Mouse (Mus musculus) heart, embryonic 15.5 days (tissue): ENCODE results near the gene Cdadc1. TPM values are rescaled to one million over a fixed set of nuclear protein-coding genes. Genes with fewer than 3 reads are reported as not detected.
A peak's percentile ranks its signal among the peaks of the same experiment; 100 is the strongest.
"Not testable (repeated sequence)": the region's sequence is repeated elsewhere in the genome, so short reads cannot be mapped to it uniquely, and the experiment has no call there.

ENCODE experiments used
- ATAC-seq: fragments of 200-750 bp; cut with Nextera tagmentation; replicated peaks from 2 replicates; pipeline ENCODE4 v1.8.0; 2017; ENCODE audit warnings: low read depth, moderate TSS enrichment; ENCODE audit not compliant: insufficient number of reproducible peaks, insufficient read depth, low FRiP score
- H3K27ac ChIP-seq: fragments of 300-500 bp; sonication (generic); 2 replicates; pipeline ENCODE4 v1.5.1; 2015; ENCODE audit warnings: mild to moderate bottlenecking, inconsistent platforms
- H3K27me3 ChIP-seq: fragments of 300-500 bp; sonication (generic); 2 replicates; pipeline ENCODE4 v1.6.1; 2015; ENCODE audit warnings: inconsistent platforms
- H3K36me3 ChIP-seq: fragments of 300-500 bp; sonication (generic); 2 replicates; pipeline ENCODE4 v1.6.1; 2015; ENCODE audit warnings: mild to moderate bottlenecking, inconsistent platforms
- H3K4me1 ChIP-seq: fragments of 300-500 bp; sonication (generic); replicated peaks from 2 replicates; pipeline ENCODE4 v1.6.1; 2015; ENCODE audit warnings: inconsistent platforms
- H3K4me2 ChIP-seq: fragments of 300-500 bp; sonication (generic); 2 replicates; pipeline ENCODE4 v1.6.1; 2015; ENCODE audit warnings: inconsistent platforms, mild to moderate bottlenecking, moderate library complexity
- H3K4me3 ChIP-seq: fragments of 300-500 bp; sonication (generic); 2 replicates; pipeline ENCODE4 v1.5.1; 2015; ENCODE audit warnings: mild to moderate bottlenecking, inconsistent platforms
- H3K9ac ChIP-seq: fragments of 300-500 bp; sonication (generic); 2 replicates; pipeline ENCODE4 v1.6.1; 2015; ENCODE audit warnings: mild to moderate bottlenecking, inconsistent platforms
- H3K9me3 ChIP-seq: fragments of 300-500 bp; sonication (generic); replicated peaks from 2 replicates; pipeline ENCODE4 v1.6.1; 2016; ENCODE audit warnings: inconsistent platforms
- WGBS: fragments of 180-500 bp; shearing (Covaris S2); methylation state at CpG from one replicate; pipeline ENCODE4 v1.1.7; 2015; ENCODE audit warnings: mixed read lengths; 5-methylcytosine and 5-hydroxymethylcytosine counted together
- polyA plus RNA-seq: library from polyadenylated mRNA; unstranded; fragments of >200 nt; fragmentation: Nextera tagmentation; extraction: Ambion mirVana; gene quantifications from 2 replicates; pipeline ENCODE4 v1.2.1, GENCODE M21; 2015

Cdadc1 gene
- polyA plus RNA-seq, 1 experiment from 2014 or later: 33.0 TPM

GRCm38 (mm10) chr14:59630096-59630495 lies 32.3 kb upstream of the Cdadc1 start:
- H3K4me3 ChIP-seq: no peak overlapping the region
- H3K9ac ChIP-seq: no peak overlapping the region
- no peak for ATAC-seq
- no peaks in the 10 kb centered on the region for H3K36me3 ChIP-seq
- H3K27ac ChIP-seq: no peak overlapping the region
- no peaks in the 10 kb centered on the region for H3K9me3 ChIP-seq
- no peak overlapping the region for H3K4me2 ChIP-seq
- WGBS: 88% methylated on average over 9 of the region's 9 CpGs
- H3K4me1 ChIP-seq: peaks cover 14% of the 10 kb centered on the region
- H3K27me3 ChIP-seq: 0 out of 2 replicates have a peak, but pooled peaks cover 3% of the 10 kb centered on the region

GRCm38 (mm10) chr14:59629308-59629707 lies 31.5 kb upstream of the Cdadc1 start:
- H3K27me3 ChIP-seq: 0 out of 2 replicates have a peak, but pooled peaks cover 3% of the 10 kb centered on the region

GRCm38 (mm10) chr14:59627823-59628222 lies 30.1 kb upstream of the Cdadc1 start:
- Histone ChIP-seq H3K27me3 (0 out of 2 replicates have a peak, but pooled peaks cover 11% of the 10 kb centered on the region), H3K9me3 (no peaks in the 10 kb centered on the region), H3K4me2 (peak overlapping the region; percentile 95), H3K9ac (no peak overlapping the region), H3K27ac (no peak overlapping the region), H3K4me1 (peaks cover 17% of the 10 kb centered on the region), H3K36me3 (no peaks in the 10 kb centered on the region), H3K4me3 (peak overlapping the region; percentile 71)
- no peak for ATAC-seq
- WGBS: 51% methylated on average over 7 of the region's 7 CpGs

More at GRCm38 (mm10) chr14:59629308-59629707, 31.5 kb upstream of the Cdadc1 start:
- H3K36me3 ChIP-seq: no peaks in the 10 kb centered on the region
- H3K4me1 ChIP-seq: peaks cover 17% of the 10 kb centered on the region
- H3K27ac ChIP-seq: no peak overlapping the region
- H3K4me3 ChIP-seq: no peak overlapping the region
- 85% methylated on average over 15 of the region's 15 CpGs for WGBS
- H3K9me3 ChIP-seq: no peaks in the 10 kb centered on the region
- no peak for ATAC-seq
- H3K4me2 ChIP-seq: no peak overlapping the region
- no peak overlapping the region for H3K9ac ChIP-seq

GRCm38 (mm10) chr14:59627142-59627680 lies 29.5 kb upstream of the Cdadc1 start:
- no peaks in the 10 kb centered on the region for H3K36me3 ChIP-seq
- ATAC-seq: no peak
- H3K27me3 ChIP-seq: 0 out of 2 replicates have a peak, but pooled peaks cover 11% of the 10 kb centered on the region
- H3K9me3 ChIP-seq: no peaks in the 10 kb centered on the region
- peak overlapping the region; percentile 71 for H3K4me3 ChIP-seq
- H3K4me1 ChIP-seq: peaks cover 17% of the 10 kb centered on the region
- 49% methylated on average over 9 of the region's 9 CpGs for WGBS
- H3K4me2 ChIP-seq: peak overlapping the region; percentile 95
- H3K27ac ChIP-seq: no peak overlapping the region
- no peak overlapping the region for H3K9ac ChIP-seq

GRCm38 (mm10) chr14:59626711-59627110 lies 29.0 kb upstream of the Cdadc1 start:
- ATAC-seq: no peak
- H3K27ac ChIP-seq: no peak overlapping the region; the same call in 1 of the 2 replicates
- H3K9me3 ChIP-seq: no peaks in the 10 kb centered on the region
- peak overlapping the region; percentile 71 for H3K4me3 ChIP-seq
- no peaks in the 10 kb centered on the region for H3K36me3 ChIP-seq
- H3K27me3 ChIP-seq: 0 out of 2 replicates have a peak, but pooled peaks cover 11% of the 10 kb centered on the region
- peak overlapping the region; percentile 95 for H3K4me2 ChIP-seq
- H3K9ac ChIP-seq: peak overlapping the region; percentile 63
- WGBS: 42% methylated on average over 8 of the region's 8 CpGs
- H3K4me1 ChIP-seq: peaks cover 17% of the 10 kb centered on the region

- ATAC-seq: peak; percentile 39; the same call in 1 of the 2 replicates
- peak overlapping the region; percentile 83 for H3K27ac ChIP-seq
- 0 out of 2 replicates have a peak, but pooled peaks cover 11% of the 10 kb centered on the region for H3K27me3 ChIP-seq
- 0% methylated on average over 51 of the region's 51 CpGs for WGBS
- peak overlapping the region; percentile 95 for H3K4me2 ChIP-seq
- H3K9me3 ChIP-seq: no peaks in the 10 kb centered on the region
- H3K9ac ChIP-seq: peak overlapping the region; percentile 63
- peak overlapping the region; percentile 71 for H3K4me3 ChIP-seq
- H3K36me3 ChIP-seq: no peaks in the 10 kb centered on the region
- H3K4me1 ChIP-seq: peaks cover 17% of the 10 kb centered on the region
These were observed 28.1 kb upstream of the Cdadc1 start for GRCm38 (mm10) chr14:59625806-59626364.

GRCm38 (mm10) chr14:59625158-59625805 lies 27.5 kb upstream of the Cdadc1 start, which contains the start of gene Shisa2:
TSS of gene Shisa2 (plus strand) at chr14:59625308.
- H3K4me3 ChIP-seq: peak within 1 kb of the TSS; percentile 71
- H3K27me3 ChIP-seq: 0 out of 2 replicates have a peak, but pooled peaks cover 11% of the 10 kb centered on the region
- peak within 1 kb of the TSS; percentile 83 for H3K27ac ChIP-seq
- H3K4me1 ChIP-seq: peaks cover 17% of the 10 kb centered on the region
- peak within 1 kb of the TSS; percentile 63 for H3K9ac ChIP-seq
- H3K4me2 ChIP-seq: peak within 1 kb of the TSS; percentile 95
- under 1% methylated on average over 59 of the region's 65 CpGs for WGBS
- no peaks in the 10 kb centered on the region for H3K36me3 ChIP-seq
- ATAC-seq: peak; percentile 87
- H3K9me3 ChIP-seq: no peaks in the 10 kb centered on the region

GRCm38 (mm10) chr14:59624326-59624885 lies 26.6 kb upstream of the Cdadc1 start:
- Histone ChIP-seq H3K4me3 (peak overlapping the region; percentile 71; the same call in 1 of the 2 replicates), H3K4me2 (peak overlapping the region; percentile 95), H3K4me1 (peaks cover 17% of the 10 kb centered on the region), H3K9me3 (no peaks in the 10 kb centered on the region), H3K27ac (no peak overlapping the region), H3K36me3 (no peaks in the 10 kb centered on the region), H3K9ac (no peak overlapping the region), H3K27me3 (0 out of 2 replicates have a peak, but pooled peaks cover 11% of the 10 kb centered on the region)
- ATAC-seq: no peak
- 45% methylated on average over 9 of the region's 9 CpGs for WGBS

GRCm38 (mm10) chr14:59616802-59617201 lies 19.0 kb upstream of the Cdadc1 start:
- no peak overlapping the region for H3K27ac ChIP-seq
- H3K4me1 ChIP-seq: no peaks in the 10 kb centered on the region
- H3K9me3 ChIP-seq: no peaks in the 10 kb centered on the region
- H3K27me3 ChIP-seq: no peaks in the 10 kb centered on the region
- H3K4me3 ChIP-seq: no peak overlapping the region
- no peaks in the 10 kb centered on the region for H3K36me3 ChIP-seq
- no peak overlapping the region for H3K9ac ChIP-seq
- no peak for ATAC-seq
- H3K4me2 ChIP-seq: no peak overlapping the region
- 81% methylated on average over 7 of the region's 7 CpGs for WGBS

- H3K4me3 ChIP-seq, H3K4me2 ChIP-seq, H3K27me3 ChIP-seq, H3K9me3 ChIP-seq, ATAC-seq, H3K27ac ChIP-seq, H3K4me1 ChIP-seq, H3K9ac ChIP-seq, H3K36me3 ChIP-seq: not testable (repeated sequence)
- WGBS: 77% methylated on average over 3 of the region's 3 CpGs
These were observed 16.4 kb upstream of the Cdadc1 start for GRCm38 (mm10) chr14:59614149-59614548.

GRCm38 (mm10) chr14:59612920-59613625 lies 15.3 kb upstream of the Cdadc1 start:
- Histone ChIP-seq H3K27me3 (no peaks in the 10 kb centered on the region), H3K4me1 (no peaks in the 10 kb centered on the region), H3K36me3 (no peaks in the 10 kb centered on the region), H3K27ac (no peak overlapping the region), H3K9ac (no peak overlapping the region), H3K4me3 (no peak overlapping the region), H3K4me2 (no peak overlapping the region), H3K9me3 (no peaks in the 10 kb centered on the region)
- no peak for ATAC-seq
- 52% methylated on average over 14 of the region's 14 CpGs for WGBS
